ENCODE assay signal across 17 mouse cellular contexts in genomic region chr11:86075371-86075770, GRCm38 (mm10).
DNase-seq lines count a peak whose midpoint lies in the region; ATAC-seq and TF ChIP-seq lines count a peak whose summit lies in the region.
"Had no signal": no experiment of that assay in that cellular context is flagged by ENCODE, and none has a peak within 500 bp of the region (broad histone marks: within the 10 kb centered on the region; RNA-seq: fewer than 3 reads in every experiment).

No protein-coding gene starts in this region.

- H3K4me2 ChIP-seq in heart, postnatal 0 days (ENCODE audit: low read depth, low read length), result no peak overlapping the region
- no peak overlapping the region for H3K4me2 ChIP-seq in stomach, postnatal 0 days (replicated peaks; ENCODE audit: low read depth)
- H3K4me2 ChIP-seq: heart, embryonic 13.5 days; limb, embryonic 15.5 days; midbrain, embryonic 11.5 days had no signal

- H3K9ac ChIP-seq in heart, postnatal 0 days (replicated peaks; ENCODE audit: low read depth, low read length), result no peak overlapping the region
- H3K9ac ChIP-seq in stomach, postnatal 0 days (ENCODE audit: low read length), result no peak overlapping the region
- H3K9ac ChIP-seq: heart, embryonic 13.5 days; limb, embryonic 15.5 days had no signal

- H3K27me3 ChIP-seq in heart, postnatal 0 days (ENCODE audit: control insufficient read depth, insufficient read depth, low read length), result no peaks in the 10 kb centered on the region
- no peaks in the 10 kb centered on the region for H3K27me3 ChIP-seq in thymus, adult 2 months (ENCODE audit: control insufficient read depth, insufficient read depth, low read length)
- H3K27me3 ChIP-seq in Patski, result no peaks in the 10 kb centered on the region
- H3K27me3 ChIP-seq in stomach, postnatal 0 days (ENCODE audit: control insufficient read depth, insufficient read depth, low read length), result no peaks in the 10 kb centered on the region
- H3K27me3 ChIP-seq: heart, embryonic 13.5 days; limb, embryonic 15.5 days had no signal

- no peaks in the 10 kb centered on the region for H3K9me3 ChIP-seq in heart, postnatal 0 days (replicated peaks; ENCODE audit: control insufficient read depth, low read length)
- H3K9me3 ChIP-seq in stomach, postnatal 0 days (ENCODE audit: control insufficient read depth, low read length), result no peaks in the 10 kb centered on the region
- H3K9me3 ChIP-seq: heart, embryonic 13.5 days; limb, embryonic 15.5 days had no signal

- no peak for TF ChIP-seq POLR2A in thymus, adult 2 months (IDR thresholded peaks at IDR 0.05; ENCODE audit: control insufficient read depth, extremely low read depth, insufficient read depth, low read length, poor library complexity)

- no peak for DNase-seq in heart, postnatal 0 days (ENCODE audit: low spot score)
- DNase-seq in heart, postnatal 36 days, result no peak
- peak; percentile 6 for DNase-seq in thymus, adult 2 months
- DNase-seq in thymus, adult 18-20 months, result no peak
- DNase-seq in Patski (ENCODE audit: low read depth, low spot score), result no peak
- DNase-seq in stomach, postnatal 0 days (ENCODE audit: low spot score), result no peak
- DNase-seq in urinary bladder, postnatal 36 days (ENCODE audit: low spot score in 2 of 2), result no peak
- DNase-seq: cerebellum, adult 2 months; gastrocnemius, postnatal 10 days; kidney, adult 8-10 months; lung, postnatal 14 days; right cerebral cortex, postnatal 14 days had no signal

- WGBS in heart, postnatal 0 days, result 91% methylated on average over 1 of the region's 1 CpGs
- WGBS in thymus, adult 2 months, result 100% methylated on average over 1 of the region's 1 CpGs
- 82% methylated on average over 1 of the region's 1 CpGs for WGBS in stomach, postnatal 0 days

- no peak for ATAC-seq in heart, postnatal 0 days (ENCODE audit: insufficient read depth, low read depth)
- no peak for ATAC-seq in Patski
- no peak for ATAC-seq in stomach, postnatal 0 days (ENCODE audit: low FRiP score, low TSS enrichment)
- no peak for ATAC-seq in megakaryocyte-erythroid progenitor cell, adult 5-6 weeks (replicated peaks; ENCODE audit: low FRiP score, low TSS enrichment, poor library complexity, severe bottlenecking)
- ATAC-seq: forebrain, embryonic 14.5 days had no signal

- no peak overlapping the region for H3K4me3 ChIP-seq in heart, postnatal 0 days (ENCODE audit: low read depth, low read length)
- no peak overlapping the region for H3K4me3 ChIP-seq in thymus, adult 2 months (ENCODE audit: control insufficient read depth, insufficient read depth, low read length)
- H3K4me3 ChIP-seq in stomach, postnatal 0 days (ENCODE audit: low read depth, low read length), result no peak overlapping the region
- H3K4me3 ChIP-seq: heart, embryonic 13.5 days; limb, embryonic 15.5 days had no signal

- POLR2A ChIA-PET in Patski (lab: Charles Lee), result interaction anchor here (0.6 to 1.5 kb wide), 4 partner anchors 10 to 257 kb away, joined by 3 to 4 read pairs (median 3); no protein-coding TSS in a partner anchor

- CTCF ChIA-PET in Patski (lab: Charles Lee), result interaction anchor here (0.9 to 2.3 kb wide), 2 partner anchors 8 to 48 kb away, joined by 3 to 5 read pairs; no protein-coding TSS in a partner anchor

- no peak for TF ChIP-seq EP300 in heart, postnatal 0 days (IDR thresholded peaks at IDR 0.05; ENCODE audit: low read depth)
- TF ChIP-seq EP300 in stomach, postnatal 0 days (optimal IDR thresholded peaks at IDR 0.05), result no peak

- H3K36me3 ChIP-seq in heart, postnatal 0 days (replicated peaks; ENCODE audit: control insufficient read depth, insufficient read depth, low read length), result peaks cover 5% of the 10 kb centered on the region; the same call in 1 of the 2 replicates
- H3K36me3 ChIP-seq in thymus, adult 2 months (ENCODE audit: control insufficient read depth, insufficient read depth, low read length), result no peaks in the 10 kb centered on the region; the same call in 1 of the 2 replicates
- H3K36me3 ChIP-seq in stomach, postnatal 0 days (ENCODE audit: control insufficient read depth, insufficient read depth, low read length), result no peaks in the 10 kb centered on the region

- in situ Hi-C loops in Patski (cut with MboI; ENCODE audit: low pct_unique_long_range_greater_than_20kb), result no loop called here

- H3K27ac ChIP-seq in heart, postnatal 0 days (ENCODE audit: low read depth), result no peak overlapping the region
- no peak overlapping the region for H3K27ac ChIP-seq in thymus, adult 2 months (ENCODE audit: control insufficient read depth, insufficient read depth, low read length)
- H3K27ac ChIP-seq in stomach, postnatal 0 days (replicated peaks), result no peak overlapping the region
- H3K27ac ChIP-seq: heart, embryonic 13.5 days; limb, embryonic 15.5 days had no signal

- intact Hi-C loops in heart, postnatal 36 days (cut with DNase I), result loop anchor here (5.0 kb wide), 1 partner anchor 97 kb away; no protein-coding TSS in a partner anchor

- no peaks in the 10 kb centered on the region for H3K4me1 ChIP-seq in heart, postnatal 0 days (ENCODE audit: control insufficient read depth, insufficient read depth)
- H3K4me1 ChIP-seq in thymus, adult 2 months (replicated peaks; ENCODE audit: control insufficient read depth, insufficient read depth, low read length), result no peaks in the 10 kb centered on the region
- no peaks in the 10 kb centered on the region for H3K4me1 ChIP-seq in stomach, postnatal 0 days (replicated peaks; ENCODE audit: control insufficient read depth, insufficient read depth)
- H3K4me1 ChIP-seq: heart, embryonic 13.5 days; limb, embryonic 15.5 days had no signal

- TF ChIP-seq CTCF in heart, postnatal 0 days (IDR thresholded peaks at IDR 0.05; ENCODE audit: low read depth), result peak; percentile 10; the same call in 1 of the 2 replicates
- no peak for TF ChIP-seq CTCF in thymus, adult 2 months (IDR thresholded peaks at IDR 0.05; ENCODE audit: borderline replicate concordance, control insufficient read depth, extremely low read depth, insufficient read depth, low read length, poor library complexity)
- TF ChIP-seq CTCF in Patski (IDR thresholded peaks at IDR 0.05), result peak; percentile 68
- TF ChIP-seq CTCF in stomach, postnatal 0 days (IDR thresholded peaks at IDR 0.05; ENCODE audit: low read depth), result peak; percentile 39
